Mouse (Mus musculus) heart, adult 11 months (tissue): Measurements from ENCODE around the gene Gm16430.
"Not testable (repeated sequence)": the region's sequence is repeated elsewhere in the genome, so short reads cannot be mapped to it uniquely, and the experiment has no call there.

ENCODE experiments used
- DNase-seq: peaks from one replicate; pipeline ENCODE4 v3.0.0; 2022

Gene Gm16430

GRCm38 (mm10) chrX:54621911-54622310 is at the start of gene Gm16430:
Gene Gm16430, plus strand, starts transcription at chrX:54622211.
- DNase-seq, result not testable (repeated sequence)
